Mouse (Mus musculus): ENCODE measurements around the gene Enpp1.

The Enpp1 gene

GRCm38 (mm10) chr10:24711071-24711470 is 888 bp downstream of the Enpp1 start:
- DNase-seq (ENCODE audit: extremely low spot score, low spot score): peak; percentile 29

- no peak for DNase-seq (ENCODE audit: extremely low spot score, low spot score)
These were observed 1.6 kb downstream of the Enpp1 start for GRCm38 (mm10) chr10:24710361-24710760.

- DNase-seq (ENCODE audit: extremely low spot score, low spot score): no peak
These were observed 4.2 kb downstream of the Enpp1 start for GRCm38 (mm10) chr10:24707745-24708144.

GRCm38 (mm10) chr10:24706431-24707140 is 5.4 kb downstream of the Enpp1 start:
- no peak for DNase-seq (ENCODE audit: extremely low spot score, low spot score)

GRCm38 (mm10) chr10:24702698-24703097 is 9.3 kb downstream of the Enpp1 start:
- DNase-seq (ENCODE audit: extremely low spot score, low spot score): no peak

GRCm38 (mm10) chr10:24698131-24698775 is 13.7 kb downstream of the Enpp1 start:
- no peak for DNase-seq (ENCODE audit: extremely low spot score, low spot score)

GRCm38 (mm10) chr10:24696761-24697160 is 15.2 kb downstream of the Enpp1 start:
- DNase-seq (ENCODE audit: extremely low spot score, low spot score): no peak

DNA sequence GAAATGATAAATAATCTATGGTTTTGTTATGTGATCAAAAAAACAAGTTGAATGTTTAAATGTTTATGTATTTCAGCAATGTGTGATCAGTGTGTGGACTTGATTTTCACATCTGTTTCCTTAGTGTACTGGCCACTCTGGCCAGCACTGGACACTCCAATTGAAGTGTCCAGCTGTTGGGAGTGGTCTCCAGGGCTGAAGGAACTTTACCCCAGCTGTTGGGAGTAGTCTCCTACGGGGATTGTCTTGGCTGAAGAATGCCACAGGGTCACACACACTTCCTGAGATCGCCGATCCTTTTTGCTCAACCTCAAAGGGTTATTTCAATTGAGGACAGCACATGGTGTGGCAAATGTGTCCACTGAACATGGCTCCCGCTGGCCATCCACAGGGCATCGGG is 16.2 kb downstream of the Enpp1 start:
- DNase-seq (ENCODE audit: extremely low spot score, low spot score): no peak

DNA sequence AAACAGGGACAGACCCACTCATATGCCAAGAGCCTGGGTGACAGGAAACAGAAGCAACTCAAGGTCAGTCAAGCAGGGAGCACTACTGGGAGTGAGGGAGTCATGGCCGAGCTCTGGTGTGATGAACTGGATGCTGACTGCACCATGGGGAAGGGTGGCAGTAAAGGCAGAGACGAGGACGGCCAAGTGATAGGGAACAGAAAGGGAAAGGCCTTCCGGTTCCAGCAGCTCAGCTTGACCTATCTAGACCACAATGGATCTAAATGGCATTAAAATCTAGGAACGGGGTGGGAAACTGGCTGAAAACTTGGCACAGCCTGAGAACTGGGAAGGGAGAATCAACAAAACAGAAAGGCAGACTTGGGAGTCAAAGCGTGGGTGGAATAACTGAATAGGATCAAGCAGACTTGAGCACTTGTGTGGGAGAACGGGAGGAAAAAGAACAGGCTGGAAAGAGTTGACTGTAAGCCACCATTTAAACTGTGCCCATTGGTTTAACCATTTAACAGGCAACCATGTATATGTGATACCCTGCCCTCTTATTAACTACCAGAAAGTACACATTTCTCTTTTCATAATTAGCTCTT is 29.3 kb downstream of the Enpp1 start:
- DNase-seq (ENCODE audit: extremely low spot score, low spot score): no peak

- no peak for DNase-seq (ENCODE audit: extremely low spot score, low spot score)
These were observed 34.3 kb downstream of the Enpp1 start for GRCm38 (mm10) chr10:24677681-24678080.

- no peak for DNase-seq (ENCODE audit: extremely low spot score, low spot score)
These were observed 37.7 kb downstream of the Enpp1 start for GRCm38 (mm10) chr10:24674261-24674660.

DNA sequence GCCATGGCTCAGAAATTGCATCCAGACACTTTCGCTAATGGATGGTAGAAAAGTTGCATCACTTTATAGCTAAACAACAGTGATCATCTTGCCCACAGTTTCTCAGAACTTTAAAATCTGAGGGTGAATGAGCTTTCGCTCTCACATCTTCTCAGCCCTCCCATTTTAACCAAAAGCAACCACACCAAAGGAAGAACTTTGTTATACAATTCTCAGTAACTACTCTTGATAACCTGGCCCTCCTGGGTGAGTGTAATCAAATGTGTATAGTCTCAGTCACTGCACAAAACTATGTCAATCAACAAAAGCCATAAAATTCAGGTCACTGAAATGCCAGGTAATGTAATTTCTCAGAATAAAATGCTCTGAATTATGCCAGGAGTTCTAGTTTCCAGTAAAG is 39.0 kb downstream of the Enpp1 start:
- DNase-seq (ENCODE audit: extremely low spot score, low spot score): no peak

GRCm38 (mm10) chr10:24670548-24670947 is 41.4 kb downstream of the Enpp1 start:
- no peak for DNase-seq (ENCODE audit: extremely low spot score, low spot score)

GRCm38 (mm10) chr10:24650990-24651569 is 60.9 kb downstream of the Enpp1 start:
- no peak for DNase-seq (ENCODE audit: extremely low spot score, low spot score)

- no peak for DNase-seq (ENCODE audit: extremely low spot score, low spot score)
These were observed 63.8 kb downstream of the Enpp1 start for GRCm38 (mm10) chr10:24647996-24648738.

DNA sequence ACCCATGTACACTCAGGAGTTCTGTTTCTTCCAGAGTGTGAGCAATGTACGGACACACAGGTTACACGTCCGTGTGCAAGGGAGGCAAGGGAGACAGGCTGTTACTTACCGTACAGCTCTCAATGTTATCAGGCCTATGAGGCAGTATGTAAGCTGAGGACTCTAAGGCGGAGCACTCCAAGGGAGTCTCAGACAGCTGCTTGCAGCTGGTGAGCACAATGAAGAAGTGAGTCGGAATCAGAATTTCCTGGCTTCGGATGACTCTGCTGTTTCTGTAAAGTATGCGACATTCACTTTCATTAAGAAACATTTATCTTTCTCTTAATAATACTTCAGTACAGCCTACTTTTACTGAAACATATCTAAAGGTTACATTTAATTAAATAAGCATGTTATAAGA is 66.8 kb downstream of the Enpp1 start:
- DNase-seq (ENCODE audit: extremely low spot score, low spot score): no peak

DNA sequence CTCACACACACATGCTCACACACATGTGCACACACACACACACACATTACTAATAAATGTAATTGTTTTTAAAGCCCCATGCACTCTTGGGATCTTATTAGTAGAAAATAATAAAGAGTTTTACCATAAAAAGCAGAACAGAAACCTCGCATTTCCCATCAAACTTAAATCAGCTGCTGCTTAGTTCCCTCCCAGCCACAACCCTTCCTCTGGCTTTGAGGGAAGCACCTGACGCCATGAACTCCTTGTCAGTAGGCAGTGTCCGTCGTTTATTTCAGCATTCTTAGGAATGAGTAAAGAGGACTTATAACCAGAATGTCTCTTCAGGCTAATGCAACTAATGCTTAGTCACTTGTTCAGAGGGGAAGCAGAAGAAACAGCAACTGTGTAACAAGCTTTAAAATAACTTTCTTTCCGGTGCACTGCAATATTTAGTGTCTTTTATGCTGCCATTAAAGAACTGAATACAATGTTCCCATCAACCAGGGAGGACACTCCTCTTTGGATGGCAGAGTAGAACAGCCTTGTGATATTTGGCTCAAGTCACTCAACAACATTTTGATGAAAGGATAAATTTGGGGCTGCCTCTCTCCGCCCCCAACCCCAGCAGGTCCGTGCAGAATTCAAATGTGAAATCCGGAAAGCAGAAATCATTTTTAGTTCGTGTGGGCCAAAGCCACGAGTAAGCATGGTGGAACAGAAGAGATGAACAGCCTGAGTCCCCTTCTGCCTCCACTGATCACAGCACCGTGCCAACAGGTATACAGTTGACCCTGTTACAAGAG is 69.0 kb downstream of the Enpp1 start:
- DNase-seq (ENCODE audit: extremely low spot score, low spot score): no peak

DNA sequence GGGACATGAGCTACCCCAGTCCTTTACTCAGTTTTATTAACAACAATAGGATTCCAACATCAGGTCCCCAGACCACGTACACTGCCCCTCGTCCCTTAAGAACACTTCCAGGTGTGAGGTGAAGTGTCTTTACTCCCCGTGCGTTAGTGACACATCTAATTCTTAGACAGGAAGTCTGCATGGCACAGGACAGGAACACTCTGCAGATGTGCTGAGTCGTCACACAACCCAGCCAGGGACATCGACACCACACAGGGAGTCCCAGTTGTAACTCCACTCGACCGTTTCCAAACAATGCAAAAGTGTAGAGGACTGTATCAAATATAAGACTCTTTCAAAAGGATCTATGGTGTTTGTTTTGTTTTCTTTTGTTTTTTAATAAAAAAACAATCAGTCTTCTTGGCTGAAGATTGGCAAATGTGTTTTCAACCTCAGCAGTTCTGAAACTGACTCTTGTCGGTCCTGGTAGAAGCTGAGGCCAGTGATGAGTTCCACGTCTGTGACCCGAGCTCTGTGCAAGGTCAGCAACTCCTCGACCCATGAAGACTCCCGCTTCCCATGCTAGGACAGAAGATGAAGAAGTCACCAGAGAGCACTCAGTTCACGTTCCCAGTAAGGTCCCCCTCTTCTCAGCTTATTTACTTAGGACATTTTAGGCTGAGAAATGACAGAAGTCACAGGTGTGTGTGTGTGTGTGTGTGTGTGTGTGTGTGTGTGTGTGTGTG is 70.4 kb downstream of the Enpp1 start:
- DNase-seq (ENCODE audit: extremely low spot score, low spot score): peak; percentile 36

DNA sequence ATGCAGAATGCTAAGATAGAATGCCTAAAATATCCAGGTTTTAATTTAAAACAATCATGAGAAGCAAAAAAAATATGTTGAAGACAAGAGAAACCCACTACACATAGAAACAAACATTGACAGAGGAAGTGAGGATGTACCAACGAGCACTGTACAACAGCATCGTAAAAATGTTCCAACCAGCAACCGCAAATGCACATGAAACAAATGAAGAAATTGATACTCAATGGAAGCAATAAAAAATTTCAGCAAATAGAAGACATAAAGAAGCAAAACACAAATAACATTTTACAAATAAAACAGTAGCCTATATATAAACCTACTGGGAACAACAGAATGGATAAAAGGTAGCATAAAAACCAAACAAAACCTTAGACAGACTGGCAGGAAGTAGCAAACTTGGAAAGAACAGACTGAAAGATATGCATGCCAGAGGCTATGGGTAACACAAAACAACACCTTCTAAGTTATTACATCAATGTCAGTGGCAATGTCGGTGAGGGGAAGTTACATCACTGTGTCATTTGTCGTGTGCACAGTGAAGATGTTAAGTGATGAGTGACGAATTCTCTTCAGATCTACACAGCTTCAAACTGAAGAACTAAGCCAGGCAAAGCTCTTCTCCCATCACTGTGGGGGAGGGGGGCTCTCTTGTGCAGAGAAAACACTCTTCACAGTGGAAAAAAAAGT is 71.6 kb downstream of the Enpp1 start:
- DNase-seq (ENCODE audit: extremely low spot score, low spot score): no peak

DNA sequence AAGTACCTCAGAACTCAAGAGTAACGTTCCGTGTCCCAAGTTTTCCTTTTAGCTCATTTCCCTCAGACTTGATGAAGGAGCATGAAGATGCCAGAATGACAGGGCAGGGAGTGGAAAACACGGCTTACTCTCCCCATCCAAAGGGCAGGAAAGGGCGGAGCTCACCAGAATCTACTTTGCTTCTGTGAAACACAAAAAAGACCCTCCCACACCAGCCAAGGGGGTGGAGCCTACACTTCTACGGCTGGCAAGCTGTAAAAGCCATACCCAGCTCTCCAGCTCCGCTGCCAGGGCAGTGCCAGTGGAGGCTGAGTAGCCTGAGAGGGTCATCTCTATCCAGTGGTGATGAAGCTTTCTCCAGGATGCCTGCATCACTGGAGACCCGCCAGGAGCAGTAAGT is 72.4 kb downstream of the Enpp1 start:
- no peak for DNase-seq (ENCODE audit: extremely low spot score, low spot score)

All from neural tube, embryonic 10.5 days (tissue).